Mouse (Mus musculus): ENCODE measurements around the gene Sox30.

GRCm38 (mm10) chr11:45937478-45937877, 42.6 kb upstream of the Sox30 start:
- TF ChIP-seq EP300 (IDR thresholded peaks at IDR 0.05; ENCODE audit: low read length) = no peak
- no peak for TF ChIP-seq ZNF384 (IDR thresholded peaks at IDR 0.05; ENCODE audit: low read depth, low read length)
- TF ChIP-seq CTCF (conservative IDR thresholded peaks at IDR 0.05 in 1 of 2, IDR thresholded peaks at IDR 0.05 in 1 of 2; ENCODE audit: low read depth in 2 of 2, low read length in 2 of 2) = no peak
- no peak for TF ChIP-seq TCF12 (IDR thresholded peaks at IDR 0.05; ENCODE audit: low read depth, low read length)
- TF ChIP-seq E2F4 (IDR thresholded peaks at IDR 0.05; ENCODE audit: insufficient replicate concordance, low read depth, low read length) = no peak
- no peak for TF ChIP-seq CHD1 (IDR thresholded peaks at IDR 0.05; ENCODE audit: low read depth, low read length)
- TF ChIP-seq POLR2A (IDR thresholded peaks at IDR 0.05; ENCODE audit: low read depth, low read length) = no peak
- no peak for TF ChIP-seq MAFK (IDR thresholded peaks at IDR 0.05; ENCODE audit: insufficient replicate concordance, low read length)
- no peak for TF ChIP-seq ETS1 (conservative IDR thresholded peaks at IDR 0.05; ENCODE audit: low read depth, low read length)
- no peak for TF ChIP-seq ZKSCAN1 (IDR thresholded peaks at IDR 0.05; ENCODE audit: borderline replicate concordance, low read depth, low read length)
- no peak for TF ChIP-seq PAX5 (IDR thresholded peaks at IDR 0.05; ENCODE audit: low read length)
- TF ChIP-seq SIN3A (IDR thresholded peaks at IDR 0.05; ENCODE audit: low read length) = no peak
- TF ChIP-seq MAX (IDR thresholded peaks at IDR 0.05; ENCODE audit: low read length) = no peak
- TF ChIP-seq BHLHE40 (IDR thresholded peaks at IDR 0.05; ENCODE audit: low read depth, low read length) = no peak
